Mouse (Mus musculus) MEL (cell line): ENCODE results near the gene Slc22a5.
"Not testable (repeated sequence)": the region's sequence is repeated elsewhere in the genome, so short reads cannot be mapped to it uniquely, and the experiment has no call there.

Source experiments
- CHD1 ChIP-seq: IDR thresholded peaks from 2 replicates; pipeline ENCODE4 v1.6.1; 2012; ENCODE audit warnings: low read depth, mild to moderate bottlenecking, inconsistent platforms, low read length, improper control_type of control experiment
- CTCF ChIP-seq, 3 experiments: IDR thresholded peaks in 2 of 3; conservative IDR thresholded peaks in 1 of 3; 2 replicates each; pipeline ENCODE4 v1.5.1; 2011 to 2012; ENCODE audit warnings: low read length in 3 of 3, low read depth in 2 of 3, mild to moderate bottlenecking in 2 of 3, improper control_type of control experiment in 1 of 3, inconsistent platforms in 1 of 3, mixed read lengths in 1 of 3, moderate library complexity in 1 of 3; ENCODE audit not compliant: control insufficient read depth in 1 of 3, insufficient read depth in 1 of 3, poor library complexity in 1 of 3, severe bottlenecking in 1 of 3
- ELF1 ChIP-seq: IDR thresholded peaks from 2 replicates; pipeline ENCODE4 v1.6.1; 2014; ENCODE audit warnings: low read depth, mild to moderate bottlenecking, inconsistent platforms, low read length, improper control_type of control experiment, moderate library complexity
- EP300 ChIP-seq, 2 experiments: IDR thresholded peaks; 2 replicates each; pipeline ENCODE4 v1.6.1; 2011; ENCODE audit warnings: improper control_type of control experiment in 2 of 2, low read length in 2 of 2, low read depth in 1 of 2, mild to moderate bottlenecking in 1 of 2
- GABPA ChIP-seq: IDR thresholded peaks from 2 replicates; pipeline ENCODE4 v1.6.1; 2012; ENCODE audit warnings: low read depth, mild to moderate bottlenecking, inconsistent platforms, low read length, improper control_type of control experiment, moderate library complexity
- JUND ChIP-seq: IDR thresholded peaks from 2 replicates; pipeline ENCODE4 v1.6.1; 2011; ENCODE audit warnings: low read depth, mild to moderate bottlenecking, improper control_type of control experiment, low read length
- KAT2A ChIP-seq: conservative IDR thresholded peaks from 2 replicates; pipeline ENCODE4 v1.6.1; 2012; ENCODE audit warnings: low read depth, low read length, improper control_type of control experiment, inconsistent platforms
- POLR2A ChIP-seq, 2 experiments: IDR thresholded peaks; 2 replicates each; pipeline ENCODE4 v1.6.1; 2011 to 2012; ENCODE audit warnings: low read length in 2 of 2, mild to moderate bottlenecking in 2 of 2, control low read depth in 1 of 2, improper control_type of control experiment in 1 of 2, low read depth in 1 of 2, moderate library complexity in 1 of 2; ENCODE audit not compliant: control insufficient read depth in 1 of 2, insufficient read depth in 1 of 2, poor library complexity in 1 of 2
- POLR2AphosphoS5 ChIP-seq: IDR thresholded peaks from 2 replicates; pipeline ENCODE4 v1.6.1; 2012; ENCODE audit warnings: low read depth, borderline replicate concordance, mild to moderate bottlenecking, inconsistent platforms, low read length, moderate library complexity, mixed read lengths
- SMC3 ChIP-seq: IDR thresholded peaks from 2 replicates; pipeline ENCODE4 v1.6.1; 2011; ENCODE audit warnings: low read depth, low read length, improper control_type of control experiment
- TCF12 ChIP-seq: IDR thresholded peaks from 2 replicates; pipeline ENCODE4 v1.6.1; 2014; ENCODE audit warnings: low read depth, mild to moderate bottlenecking, inconsistent platforms, low read length, improper control_type of control experiment, moderate library complexity
- USF1 ChIP-seq: IDR thresholded peaks from 2 replicates; pipeline ENCODE4 v1.6.1; 2014; ENCODE audit warnings: low read depth, mild to moderate bottlenecking, inconsistent platforms, low read length, improper control_type of control experiment, moderate library complexity
- ZKSCAN1 ChIP-seq: IDR thresholded peaks from 2 replicates; pipeline ENCODE4 v1.6.1; 2012; ENCODE audit warnings: low read depth, mild to moderate bottlenecking, inconsistent platforms, low read length, improper control_type of control experiment, moderate library complexity
- ZMIZ1 ChIP-seq: IDR thresholded peaks from 2 replicates; pipeline ENCODE4 v1.6.1; 2012; ENCODE audit warnings: low read depth, mild to moderate bottlenecking, inconsistent platforms, low read length, improper control_type of control experiment, moderate library complexity

GRCm38 (mm10) chr11:53931944-53932318, 40.5 kb upstream of the Slc22a5 start:
- not testable (repeated sequence) for TF ChIP-seq SMC3; POLR2A (IDR thresholded peaks at IDR 0.05; ENCODE audit: control insufficient read depth in 1 of 2, insufficient read depth in 1 of 2, low read depth in 1 of 2, low read length in 2 of 2, poor library complexity in 1 of 2); ZKSCAN1; KAT2A; TCF12; CTCF (IDR thresholded peaks at IDR 0.05 in 2 of 3, conservative IDR thresholded peaks at IDR 0.05 in 1 of 3; ENCODE audit: control insufficient read depth in 1 of 3, insufficient read depth in 1 of 3, low read depth in 2 of 3, low read length in 3 of 3, poor library complexity in 1 of 3, severe bottlenecking in 1 of 3); ZMIZ1; POLR2AphosphoS5; GABPA; USF1; CHD1; ELF1; EP300 (IDR thresholded peaks at IDR 0.05; ENCODE audit: low read depth in 1 of 2, low read length in 2 of 2); JUND
